Mouse (Mus musculus) heart, postnatal 0 days (tissue): Measurements from ENCODE around the gene Dennd5b.

Experiments
- CTCF ChIP-seq: IDR thresholded peaks from 2 replicates; pipeline ENCODE4 v1.5.1; 2016; ENCODE audit warnings: antibody characterized with exemption, control low read depth, low read depth
- EP300 ChIP-seq: IDR thresholded peaks from 2 replicates; pipeline ENCODE4 v1.6.1; 2016; ENCODE audit warnings: antibody characterized with exemption, low read depth

GRCm38 (mm10) chr6:148955641-148956420 is 145.6 kb downstream of the Dennd5b start:
- TF ChIP-seq EP300 (no peak), CTCF (no peak)
